Mouse (Mus musculus) spleen, postnatal 10 days (tissue): ENCODE results near the gene Coq10b.
A peak's percentile ranks its signal among the peaks of the same experiment; 100 is the strongest.
"Not testable (repeated sequence)": the region's sequence is repeated elsewhere in the genome, so short reads cannot be mapped to it uniquely, and the experiment has no call there.

ENCODE experiments used
- DNase-seq, 2 experiments: peaks; one replicate each; pipeline ENCODE4 v3.0.0; 2021 to 2022; ENCODE audit warnings: low spot score in 2 of 2

Gene Coq10b

DNA sequence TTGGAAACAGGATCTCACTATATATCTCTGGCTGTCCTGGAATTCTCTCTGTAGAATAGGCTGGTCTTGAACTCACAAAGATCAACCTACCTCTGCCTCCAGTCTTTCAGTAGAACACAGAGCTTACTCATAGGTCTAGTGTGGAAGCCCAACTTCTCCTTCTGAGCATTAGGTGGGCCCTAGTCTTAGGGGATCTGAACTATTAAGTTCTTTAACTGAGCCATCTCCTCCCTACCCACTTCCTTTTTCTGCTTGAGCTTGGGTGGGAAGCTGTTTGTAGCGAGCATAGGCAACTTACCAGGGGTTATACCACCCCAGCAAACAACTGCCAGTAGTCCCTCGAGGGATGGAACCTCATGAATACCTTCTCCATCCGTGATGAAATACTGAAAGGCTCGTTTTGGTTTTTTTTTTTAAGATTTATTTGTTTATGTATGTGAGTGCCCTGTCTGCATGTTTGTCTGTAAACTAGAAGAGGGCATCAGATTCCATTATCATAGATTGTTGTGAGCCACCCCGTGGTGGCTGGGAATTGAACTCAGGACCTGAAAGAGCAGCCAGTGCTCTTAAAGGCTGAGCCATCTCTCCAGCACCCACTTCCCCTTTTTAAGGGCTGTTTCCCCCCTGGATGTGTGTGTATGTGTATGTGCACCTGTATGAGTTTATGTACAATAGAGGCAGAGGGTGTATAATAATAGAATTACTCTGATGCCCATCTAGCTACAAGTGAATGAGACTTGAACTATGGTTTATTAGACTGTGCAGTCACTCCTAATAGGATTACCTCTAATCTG lies 2.9 kb downstream of the Coq10b start:
- DNase-seq: no peak

DNA sequence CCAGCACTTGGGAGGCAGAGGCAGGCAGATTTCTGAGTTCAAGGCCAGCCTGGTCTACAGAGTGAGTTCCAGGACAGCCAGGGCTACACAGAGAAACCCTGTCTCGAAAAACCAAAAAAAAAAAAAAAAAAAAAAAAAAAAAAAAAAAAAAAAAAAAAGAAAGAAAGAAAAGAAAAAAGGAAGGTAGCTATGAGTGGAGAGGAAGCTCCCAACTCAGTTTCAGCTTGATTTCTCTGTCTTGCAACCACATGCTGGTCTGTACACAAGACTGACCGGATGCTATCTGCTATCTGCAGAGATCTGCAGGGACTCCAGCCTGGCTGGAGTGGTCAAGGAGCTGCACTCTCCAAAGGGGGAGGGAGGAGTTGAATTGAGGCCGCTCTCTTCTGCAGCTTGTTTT lies 5.8 kb downstream of the Coq10b start:
- not testable (repeated sequence) for DNase-seq

DNA sequence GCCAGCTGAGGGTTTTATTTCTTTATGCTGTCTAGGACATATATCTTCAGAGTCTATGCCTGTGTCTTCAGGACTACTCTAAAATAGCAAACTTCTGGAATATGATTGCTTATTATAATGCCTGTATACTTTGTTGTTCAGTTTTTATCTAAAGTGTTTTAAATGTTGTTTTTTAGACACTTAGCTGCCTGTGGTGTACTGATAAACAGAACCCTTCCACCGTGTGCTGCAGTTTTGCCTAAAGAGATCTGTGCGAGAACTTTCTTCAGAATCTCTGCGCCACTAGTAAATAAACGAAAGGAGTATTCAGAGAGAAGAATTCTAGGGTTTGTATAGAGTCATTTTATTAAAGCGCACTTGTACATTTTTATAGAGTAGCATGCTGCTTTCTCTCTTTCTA lies 8.5 kb downstream of the Coq10b start:
- DNase-seq: no peak

DNA sequence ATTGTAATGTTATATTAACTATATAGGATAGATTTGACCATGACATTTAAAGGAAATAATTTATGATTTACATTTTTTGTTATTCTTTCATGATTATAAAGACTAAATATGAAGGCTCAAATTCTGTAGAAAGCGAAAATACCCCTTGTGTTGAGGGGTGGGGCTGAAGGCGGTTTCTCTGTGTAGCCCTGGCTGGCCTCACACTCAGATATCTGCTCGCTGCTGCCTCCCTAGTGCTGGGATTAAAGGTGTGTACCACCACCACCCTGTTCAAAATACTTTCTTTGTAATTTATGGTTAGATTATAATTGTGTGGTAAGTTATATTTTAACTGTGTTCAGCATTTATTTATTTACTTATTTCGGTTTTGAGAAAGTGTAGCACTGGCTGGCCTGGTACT lies 9.2 kb downstream of the Coq10b start:
- no peak for DNase-seq

DNA sequence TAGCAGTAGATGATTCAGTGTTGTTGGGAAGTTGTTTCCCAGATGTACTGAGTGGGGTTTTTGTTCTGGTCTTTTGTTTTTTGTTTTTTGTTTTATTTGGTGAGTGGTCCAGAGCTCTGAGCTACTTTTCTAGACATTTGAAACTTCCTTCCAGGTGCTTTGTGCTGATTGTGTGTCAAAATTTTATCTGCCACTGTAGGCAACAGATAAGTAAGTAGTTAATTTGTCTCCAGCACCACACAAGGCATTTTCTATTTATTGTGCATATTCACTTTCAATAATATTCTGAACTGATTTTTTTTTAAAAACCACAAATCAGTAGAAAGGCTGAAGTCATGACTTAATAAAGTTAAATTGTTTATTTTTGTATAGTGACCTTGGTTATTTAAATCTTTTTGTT lies 19.8 kb downstream of the Coq10b start:
- DNase-seq: not testable (repeated sequence)

DNA sequence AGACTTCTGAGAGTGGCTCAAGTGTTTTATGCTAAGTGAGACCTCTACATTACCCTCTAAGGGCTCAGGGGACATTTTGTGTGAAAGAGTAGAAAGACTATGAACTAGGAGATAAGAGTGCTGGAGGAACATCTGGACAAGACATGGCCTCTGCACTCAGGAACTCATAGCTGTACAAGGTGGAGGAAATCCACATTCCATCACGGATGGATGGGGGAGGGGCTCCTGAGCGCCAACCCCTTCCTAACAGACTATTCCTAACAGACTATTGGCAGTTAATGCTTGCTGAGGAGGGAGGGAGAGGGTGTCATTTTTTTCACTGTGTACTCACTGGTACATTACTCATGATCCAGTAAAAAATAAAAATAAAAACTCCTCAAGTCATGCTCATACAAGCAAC lies 22.2 kb downstream of the Coq10b start:
- DNase-seq: no peak

DNA sequence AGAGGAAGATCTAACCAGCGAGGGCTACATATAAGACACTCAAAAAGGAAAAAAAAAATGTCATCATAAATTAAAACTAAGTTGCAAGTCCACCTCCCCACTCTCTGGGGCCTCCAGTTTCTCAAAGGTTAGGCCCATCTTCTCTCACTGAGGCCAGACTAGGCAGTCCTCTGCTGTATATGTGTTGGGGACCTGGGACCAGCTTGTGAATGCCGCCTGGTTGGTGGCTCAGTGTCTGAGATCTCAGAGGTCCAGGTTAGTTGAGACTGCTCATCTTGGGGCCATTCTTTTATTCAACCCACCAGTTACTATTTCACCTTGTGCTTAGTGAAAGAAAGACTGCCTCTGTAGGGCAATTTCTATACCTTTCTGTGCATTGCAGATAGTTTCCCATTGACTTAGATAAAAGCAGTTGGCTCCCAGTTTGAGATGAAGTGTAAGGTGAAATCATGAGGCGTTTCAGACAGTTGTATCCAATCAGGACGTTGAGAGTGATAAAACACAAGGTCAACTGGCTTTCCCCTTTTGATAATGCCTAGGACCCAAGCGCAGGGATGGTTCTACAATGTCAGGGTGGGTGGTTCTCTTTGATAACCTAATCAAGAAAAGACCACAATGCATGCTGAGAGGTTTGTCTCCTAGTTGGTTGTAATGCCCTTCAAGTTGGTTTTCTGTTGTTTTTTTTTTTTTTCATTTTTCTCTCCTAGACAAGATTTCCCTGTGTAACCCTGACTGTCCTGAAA lies 23.3 kb downstream of the Coq10b start:
- no peak for DNase-seq

DNA sequence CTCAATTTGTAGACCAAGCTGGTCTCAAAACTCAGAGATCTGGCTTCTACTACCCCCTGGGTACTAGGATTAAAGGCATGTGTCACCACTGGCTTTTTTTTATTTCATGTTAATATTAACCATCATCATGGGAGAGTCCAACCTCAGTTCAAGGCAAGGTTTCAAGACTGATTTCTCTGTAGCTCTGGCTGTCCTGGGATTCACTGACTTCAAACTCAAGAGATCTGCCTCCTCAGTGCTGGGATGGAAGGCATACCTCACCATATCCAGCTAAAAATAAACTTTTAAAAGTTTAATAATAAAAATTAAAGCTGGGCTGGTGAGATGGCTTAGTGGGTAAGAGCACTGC lies 23.8 kb downstream of the Coq10b start:
- DNase-seq: no peak

DNA sequence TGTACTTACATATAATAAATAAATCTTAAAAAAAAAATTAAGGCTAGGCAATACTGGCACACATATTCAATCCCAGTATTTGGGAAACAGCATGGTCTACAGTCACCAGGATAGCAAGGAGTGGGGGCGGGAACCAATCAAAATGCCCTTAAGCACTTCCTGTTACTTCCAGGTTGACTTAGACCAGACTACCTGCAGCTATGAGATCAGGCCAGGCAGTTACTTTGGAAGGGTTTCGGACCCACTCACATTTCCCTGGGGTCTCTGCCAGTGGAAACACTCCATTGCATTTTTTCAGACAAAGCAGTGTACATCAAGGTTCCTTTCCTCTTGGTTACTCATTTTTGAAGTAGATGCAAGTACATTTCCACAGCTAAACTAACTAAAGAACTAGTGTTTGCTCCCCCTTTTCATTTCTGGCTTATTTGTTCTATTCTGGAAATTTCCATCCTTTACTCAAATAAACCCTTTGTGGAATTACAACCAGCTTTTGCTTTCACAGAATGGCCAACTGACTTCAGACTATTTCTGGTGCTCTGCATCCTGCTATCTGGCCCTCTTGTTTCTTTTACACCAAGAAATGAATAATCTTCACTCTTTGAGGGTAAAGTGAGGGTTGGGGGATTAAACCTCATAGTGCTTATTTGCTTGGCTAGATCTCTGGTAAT lies 24.4 kb downstream of the Coq10b start:
- DNase-seq: no peak

DNA sequence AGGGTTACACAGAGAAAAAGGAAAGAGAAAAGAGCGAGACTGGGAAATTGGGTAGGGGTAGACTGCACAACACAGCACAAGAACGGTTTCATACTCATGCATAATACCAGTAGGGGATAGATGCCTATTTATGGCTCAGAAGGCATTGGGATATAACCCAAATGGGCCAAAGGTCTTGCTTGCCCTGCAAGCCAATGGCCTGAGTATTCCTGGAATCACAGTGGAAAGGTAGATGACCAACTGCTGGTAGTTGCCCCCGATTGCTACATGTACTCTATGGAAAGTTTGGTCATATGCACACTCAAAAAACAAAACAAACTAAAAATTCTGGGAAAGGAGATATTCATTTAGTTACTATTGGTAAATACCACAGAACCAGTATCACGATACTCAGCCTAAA lies 27.1 kb downstream of the Coq10b start:
- no peak for DNase-seq

DNA sequence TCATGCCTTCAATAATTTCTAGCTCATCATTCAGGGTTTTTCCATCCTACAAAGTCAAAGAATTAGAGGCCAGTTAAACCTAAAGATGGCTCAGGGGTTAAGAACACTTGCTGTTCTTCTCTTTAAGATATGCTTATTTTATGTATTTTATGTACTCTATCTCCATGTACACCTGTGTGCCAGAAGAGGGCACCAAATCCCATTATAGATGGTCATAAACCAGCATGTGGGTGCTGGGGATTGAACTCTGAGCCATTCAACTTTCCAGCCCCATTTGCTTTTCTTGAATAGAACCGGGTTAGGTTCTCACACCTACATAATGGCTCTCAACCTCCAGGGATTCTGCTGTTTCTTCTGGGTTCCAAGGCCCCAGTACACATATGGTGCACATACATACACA lies 29.5 kb downstream of the Coq10b start:
- no peak for DNase-seq

DNA sequence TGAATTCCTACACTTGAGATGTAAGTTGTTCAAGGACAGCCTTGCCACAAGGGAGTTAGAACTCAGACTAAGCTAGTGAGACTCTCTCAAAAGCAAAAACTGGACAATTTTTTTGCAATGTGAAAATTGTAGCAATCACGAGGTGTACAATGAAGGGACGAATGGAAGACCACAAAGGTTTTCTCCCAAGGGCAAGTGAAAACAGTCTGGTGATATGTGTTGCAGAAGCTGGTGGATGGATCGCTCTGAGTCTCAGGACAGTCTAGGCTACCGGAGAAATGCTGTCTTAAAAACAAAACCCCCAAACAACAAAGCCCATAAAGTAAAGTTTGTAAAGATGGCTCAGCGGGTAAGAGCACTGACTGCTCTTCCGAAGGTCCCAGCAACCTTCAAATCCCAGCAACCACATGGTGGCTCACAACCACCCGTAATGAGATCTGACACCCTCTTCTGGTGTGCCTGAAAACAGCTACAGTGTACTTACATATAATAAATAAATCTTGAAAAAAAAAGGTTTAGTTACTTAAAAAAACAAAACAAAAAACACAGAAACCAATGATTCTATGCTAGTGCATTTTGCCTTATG lies 33.3 kb downstream of the Coq10b start:
- DNase-seq: no peak

DNA sequence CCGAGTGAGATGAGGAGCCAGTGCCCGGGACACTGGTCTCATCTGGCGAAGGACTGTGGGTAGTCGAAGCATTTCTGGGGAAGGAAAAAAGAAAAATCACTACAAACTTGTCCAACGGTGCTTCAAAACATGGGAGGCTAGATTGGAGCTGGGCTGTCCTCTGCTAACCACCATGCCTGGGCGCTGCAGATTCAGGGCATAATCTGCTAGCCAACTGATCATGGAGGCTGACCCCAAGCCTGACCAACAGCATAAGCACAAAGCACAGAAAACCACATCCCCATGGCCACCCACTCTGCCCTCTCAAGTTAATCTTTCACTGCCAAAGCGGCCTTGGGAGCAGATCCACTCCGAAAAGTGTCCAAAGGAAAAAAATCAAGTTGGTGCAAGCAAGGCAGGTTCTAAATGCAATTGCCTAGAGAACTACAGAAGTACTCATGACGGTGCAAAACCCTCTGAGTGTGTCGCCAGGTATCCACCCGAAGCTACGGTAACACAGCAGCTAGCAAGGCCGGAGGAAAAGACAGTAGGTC lies 34.4 kb downstream of the Coq10b start:
- peak in 1 of 2 experiments; percentile 24 for DNase-seq

DNA sequence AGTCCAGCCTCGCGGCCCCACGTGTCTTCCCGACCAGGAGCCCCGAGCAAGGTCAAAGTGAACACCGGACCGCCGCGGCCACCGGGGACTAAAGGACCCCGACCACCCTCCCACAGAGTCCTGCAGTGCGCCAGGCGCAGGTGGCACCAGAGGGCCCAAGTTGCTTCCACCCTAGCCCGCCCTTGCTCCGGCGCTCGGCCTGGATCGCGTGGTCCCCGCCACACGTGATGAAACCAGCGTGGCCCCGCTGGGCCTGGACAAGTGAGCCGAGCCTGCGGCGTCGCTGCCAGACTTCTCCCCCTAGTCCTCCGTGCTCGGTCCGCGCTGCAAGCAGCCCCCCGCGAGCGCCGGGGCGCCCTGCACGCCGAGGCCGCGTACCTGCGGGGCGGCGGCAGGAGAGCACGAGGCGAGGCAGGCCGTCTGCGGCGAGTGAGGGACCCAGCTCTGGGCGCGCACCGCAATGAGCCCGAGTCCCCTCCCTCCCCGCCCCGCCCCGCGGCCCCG lies 34.9 kb downstream of the Coq10b start:
- DNase-seq: no peak

DNA sequence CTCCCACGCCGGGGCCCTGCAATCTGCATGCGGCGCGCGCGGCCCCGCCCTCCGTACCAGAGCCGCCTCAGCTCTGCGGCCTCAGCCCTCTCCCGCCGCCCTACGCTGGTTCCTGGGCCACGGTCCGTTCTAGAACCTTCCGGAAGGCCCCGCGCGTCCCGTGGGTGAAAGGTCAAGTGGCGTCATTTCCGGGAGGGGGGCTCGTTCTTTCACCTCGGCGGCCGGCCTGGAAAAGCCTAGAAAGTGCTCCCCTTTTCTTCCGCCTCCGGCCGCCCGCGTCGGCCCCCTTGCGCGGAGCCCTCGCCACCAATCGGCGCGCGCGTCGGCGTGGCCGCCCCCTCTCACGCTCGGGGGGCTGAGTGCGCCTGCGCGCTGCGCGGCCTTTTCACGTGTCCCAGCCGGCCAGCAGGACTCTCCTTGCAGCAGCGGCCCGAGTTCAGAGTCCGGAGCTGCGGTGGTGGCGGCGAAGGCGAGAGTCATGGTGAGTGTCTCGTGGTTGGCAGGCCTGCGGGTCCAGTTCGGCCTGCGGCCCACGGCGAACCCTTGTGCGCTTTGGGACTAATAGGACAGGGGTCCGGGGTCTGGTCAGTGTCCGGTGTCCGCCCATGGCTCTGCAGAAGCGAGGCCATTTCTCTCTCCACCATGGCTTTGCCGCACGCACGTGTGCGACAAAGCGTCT lies 35.5 kb downstream of the Coq10b start, which contains the start of the genes Hspe1 and Hspd1:
TSS of gene Hspe1 (plus strand) at position 201 of the 679 bp plus-strand sequence.
TSS of gene Hspd1 (minus strand) at position 312 of the 679 bp plus-strand sequence.
- DNase-seq: peak; percentile 90 to 97

DNA sequence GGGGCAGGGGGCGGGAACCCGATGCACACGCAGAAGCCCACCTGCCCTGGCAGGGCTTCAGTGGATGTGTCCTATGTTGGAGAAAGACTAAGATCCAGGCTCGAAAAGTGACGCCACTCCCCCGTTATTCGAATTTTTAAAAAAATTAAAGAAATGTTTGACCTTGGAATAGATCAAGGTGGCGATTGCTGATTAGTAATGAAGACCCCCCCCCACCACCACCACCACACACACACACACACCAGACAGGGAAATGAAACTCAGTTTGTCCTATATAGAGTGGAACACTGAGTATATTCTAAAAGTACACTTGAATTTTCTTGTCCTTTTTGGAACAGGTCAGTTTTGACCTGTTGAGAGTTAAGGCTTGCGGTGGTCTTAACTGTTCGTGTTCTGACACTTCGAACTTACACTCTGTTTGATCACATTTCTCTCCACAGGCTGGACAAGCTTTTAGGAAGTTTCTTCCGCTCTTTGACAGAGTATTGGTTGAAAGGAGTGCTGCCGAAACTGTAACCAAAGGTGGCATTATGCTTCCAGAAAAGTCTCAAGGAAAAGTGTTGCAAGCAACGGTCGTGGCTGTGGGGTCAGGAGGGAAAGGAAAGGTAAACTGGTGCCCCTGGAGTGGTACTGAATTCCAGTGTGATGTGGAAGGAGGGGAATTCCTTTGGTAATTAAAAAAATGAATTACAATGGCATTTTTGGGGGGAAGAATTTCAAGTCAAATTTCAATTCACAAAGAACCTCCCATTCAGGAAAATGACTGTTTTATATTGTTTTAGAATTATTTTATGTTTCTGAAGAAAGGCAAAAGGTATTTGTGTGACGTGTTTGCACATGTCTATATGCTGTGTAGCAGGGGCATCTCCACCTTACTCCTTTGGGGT lies 36.3 kb downstream of the Coq10b start:
- no peak for DNase-seq

DNA sequence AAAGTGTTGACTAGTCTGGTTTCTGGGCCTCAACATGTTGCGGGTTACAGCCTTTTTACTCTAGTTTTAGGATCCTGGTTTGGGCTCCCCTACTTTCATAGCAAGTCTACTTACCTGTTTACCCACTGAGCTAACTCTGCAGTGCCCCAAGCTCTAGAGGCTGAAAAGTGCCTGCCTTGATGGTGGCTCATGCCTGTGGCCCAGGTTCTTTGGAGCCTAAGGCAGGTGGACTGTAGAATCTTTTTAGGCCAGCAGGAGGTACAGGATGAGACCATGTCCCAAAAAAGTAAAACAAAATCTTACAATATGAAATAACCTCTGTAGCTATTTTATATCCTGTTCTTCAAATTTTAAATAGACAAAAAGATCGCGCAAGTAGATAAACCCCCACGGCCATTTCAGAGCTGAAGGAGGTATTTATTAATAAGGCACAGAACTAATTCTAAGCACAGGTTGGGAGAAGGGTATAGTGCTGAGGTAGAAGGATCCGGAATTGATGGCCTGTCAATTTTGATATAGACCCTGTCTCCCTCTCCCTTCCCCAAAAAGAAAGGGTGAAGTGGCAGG lies 37.0 kb downstream of the Coq10b start:
- no peak for DNase-seq

DNA sequence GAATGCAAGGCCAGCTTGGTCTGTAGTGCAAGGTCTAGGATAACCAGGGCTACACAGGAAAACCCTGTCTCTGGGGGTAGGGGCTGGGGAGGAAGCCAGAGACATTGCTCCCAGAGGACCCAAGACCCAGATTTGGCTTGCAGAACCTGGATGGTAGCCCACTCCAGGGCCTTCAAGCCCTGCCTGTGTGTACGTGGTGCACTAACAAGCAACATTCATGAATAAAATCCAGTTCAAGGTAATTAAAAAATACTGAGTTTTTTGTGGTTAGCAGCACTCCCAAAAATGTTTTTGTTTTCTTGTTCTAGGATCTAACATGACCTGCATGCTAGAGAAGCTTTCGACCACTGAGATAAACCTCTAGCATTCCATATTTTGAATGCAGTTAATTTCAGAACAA lies 39.5 kb downstream of the Coq10b start:
- DNase-seq: no peak

DNA sequence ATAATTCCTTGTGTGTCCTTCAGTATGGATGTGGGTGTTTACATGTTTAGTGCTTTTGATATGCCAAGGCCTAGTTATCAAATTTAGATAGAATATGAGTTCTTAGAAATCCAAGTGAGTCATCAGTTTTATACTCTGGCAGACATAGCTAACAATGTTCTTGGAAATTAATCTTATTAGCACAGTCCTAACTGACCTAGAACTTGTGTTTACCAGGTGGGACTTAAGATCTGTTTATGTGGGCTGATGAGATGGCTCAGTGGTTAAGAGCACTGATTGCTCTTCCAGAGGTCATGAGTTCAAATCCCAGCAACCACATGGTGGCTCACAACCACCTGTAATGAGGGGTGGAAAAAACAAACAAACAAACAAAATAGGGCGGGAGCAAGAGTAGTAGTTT lies 39.9 kb downstream of the Coq10b start:
- no peak for DNase-seq
